Mouse (Mus musculus) thymus, adult 2 months (tissue): ENCODE measurements around the gene Arf1. TPM values are rescaled to one million over a fixed set of nuclear protein-coding genes. Genes with fewer than 3 reads are reported as not detected.

Source experiments
- DNase-seq: peaks from one replicate; pipeline ENCODE4 v3.0.0; 2021
- H3K27ac ChIP-seq: fragments of 200-500 bp; 2 replicates; pipeline ENCODE4 v1.5.1; 2012; ENCODE audit warnings: low read length, control low read depth; ENCODE audit not compliant: control insufficient read depth, insufficient read depth
- H3K27me3 ChIP-seq: fragments of 200-500 bp; 2 replicates; pipeline ENCODE4 v1.6.1; 2012; ENCODE audit warnings: mild to moderate bottlenecking, low read length, moderate library complexity, mixed read lengths; ENCODE audit not compliant: control insufficient read depth, insufficient read depth
- H3K36me3 ChIP-seq: fragments of 200-500 bp; 2 replicates; pipeline ENCODE4 v1.6.1; 2012; ENCODE audit warnings: mild to moderate bottlenecking, low read length, moderate library complexity; ENCODE audit not compliant: control insufficient read depth, insufficient read depth
- H3K4me1 ChIP-seq: fragments of 200-500 bp; replicated peaks from 2 replicates; pipeline ENCODE4 v1.6.1; 2012; ENCODE audit warnings: low read length; ENCODE audit not compliant: control insufficient read depth, insufficient read depth
- H3K4me3 ChIP-seq: fragments of 200-500 bp; 2 replicates; pipeline ENCODE4 v1.5.1; 2012; ENCODE audit warnings: mild to moderate bottlenecking, low read length, control low read depth, moderate library complexity; ENCODE audit not compliant: control insufficient read depth, insufficient read depth
- CTCF ChIP-seq: fragments of 200-500 bp; IDR thresholded peaks from 2 replicates; pipeline ENCODE4 v1.5.1; 2012; ENCODE audit warnings: mild to moderate bottlenecking, control low read depth, low read length, moderate library complexity, borderline replicate concordance; ENCODE audit not compliant: control insufficient read depth, poor library complexity, insufficient read depth; ENCODE audit errors: extremely low read depth
- POLR2A ChIP-seq: fragments of 200-500 bp; IDR thresholded peaks from 2 replicates; pipeline ENCODE4 v1.6.1; 2012; ENCODE audit warnings: mild to moderate bottlenecking, low read length, control low read depth, moderate library complexity; ENCODE audit not compliant: control insufficient read depth, poor library complexity, insufficient read depth; ENCODE audit errors: extremely low read depth
- WGBS: fragments of 180-500 bp; shearing (Covaris S2); methylation state at CpG from one replicate; pipeline ENCODE4 v1.1.7; 2018; 5-methylcytosine and 5-hydroxymethylcytosine counted together
- polyA plus RNA-seq: library from polyadenylated mRNA; depleted of rRNA; stranded (reverse); fragments of >200 nt; gene quantifications from 2 replicates; pipeline ENCODE4 v1.2.3, GENCODE M21; 2012

Gene Arf1
- polyA plus RNA-seq, 1 experiment, result 561 TPM

- DNase-seq, result no peak
- H3K4me3 ChIP-seq, result no peak overlapping the region
- H3K4me1 ChIP-seq, result peaks cover 5% of the 10 kb centered on the region
- H3K27me3 ChIP-seq, result no peaks in the 10 kb centered on the region
- TF ChIP-seq CTCF, result no peak
- TF ChIP-seq POLR2A, result no peak
- no peak overlapping the region for H3K27ac ChIP-seq
- H3K36me3 ChIP-seq, result no peaks in the 10 kb centered on the region
Observed at GRCm38 (mm10) chr11:59196230-59196629, 31.8 kb downstream of the Arf1 start.

- DNase-seq, result no peak
- Histone ChIP-seq H3K4me3 (peak within 1 kb of the TSS; percentile 71), H3K4me1 (peaks cover 7% of the 10 kb centered on the region), H3K27ac (peak within 1 kb of the TSS; percentile 30; the same call in 1 of the 2 replicates), H3K27me3 (no peaks in the 10 kb centered on the region), H3K36me3 (no peaks in the 10 kb centered on the region)
- WGBS, result 5% methylated on average over 16 of the region's 16 CpGs
- TF ChIP-seq CTCF (no peak), POLR2A (no peak)
Observed at GRCm38 (mm10) chr11:59192059-59192386, 36.0 kb downstream of the Arf1 start, which contains the start of gene Guk1. Gene Guk1 (minus strand): TSS chr11:59192212.

- peak; percentile 89 for DNase-seq
- Histone ChIP-seq H3K36me3 (no peaks in the 10 kb centered on the region), H3K27me3 (no peaks in the 10 kb centered on the region), H3K4me1 (peaks cover 7% of the 10 kb centered on the region), H3K4me3 (peak overlapping the region; percentile 71), H3K27ac (peak overlapping the region; percentile 23; the same call in 1 of the 2 replicates)
- TF ChIP-seq POLR2A, result peak; percentile 87
- no peak; the same call in 1 of the 2 replicates for TF ChIP-seq CTCF
- under 1% methylated on average over 59 of the region's 59 CpGs for WGBS
Observed at GRCm38 (mm10) chr11:59191231-59192058, 36.6 kb downstream of the Arf1 start.

GRCm38 (mm10) chr11:59187706-59188105, 40.4 kb downstream of the Arf1 start:
- TF ChIP-seq POLR2A, result no peak
- no peak for TF ChIP-seq CTCF
- Histone ChIP-seq H3K27ac (no peak overlapping the region), H3K4me1 (peaks cover 7% of the 10 kb centered on the region), H3K27me3 (no peaks in the 10 kb centered on the region), H3K36me3 (no peaks in the 10 kb centered on the region), H3K4me3 (no peak overlapping the region)
- WGBS, result 91% methylated on average over 6 of the region's 6 CpGs
- DNase-seq, result no peak

- DNase-seq, result no peak
- Histone ChIP-seq H3K27ac (no peak overlapping the region), H3K4me3 (no peak overlapping the region), H3K27me3 (no peaks in the 10 kb centered on the region), H3K36me3 (no peaks in the 10 kb centered on the region), H3K4me1 (no peaks in the 10 kb centered on the region)
- TF ChIP-seq CTCF, result no peak
- 91% methylated on average over 5 of the region's 5 CpGs for WGBS
Observed at GRCm38 (mm10) chr11:59185490-59185889, 42.6 kb downstream of the Arf1 start.

- DNase-seq, result no peak
- TF ChIP-seq CTCF (no peak), POLR2A (no peak)
- no peaks in the 10 kb centered on the region for H3K4me1 ChIP-seq
- WGBS, result 64% methylated on average over 3 of the region's 3 CpGs
- H3K4me3 ChIP-seq, result no peak overlapping the region
- H3K36me3 ChIP-seq, result no peaks in the 10 kb centered on the region
- no peak overlapping the region for H3K27ac ChIP-seq
- H3K27me3 ChIP-seq, result no peaks in the 10 kb centered on the region
Observed at GRCm38 (mm10) chr11:59183821-59184220, 44.2 kb downstream of the Arf1 start.

GRCm38 (mm10) chr11:59182864-59183331, 45.2 kb downstream of the Arf1 start, which contains the start of gene Gjc2:
Gene Gjc2 (minus strand): TSS chr11:59183213.
- Histone ChIP-seq H3K27ac (no peak within 1 kb of the TSS), H3K4me3 (no peak within 1 kb of the TSS), H3K27me3 (no peaks in the 10 kb centered on the region), H3K4me1 (no peaks in the 10 kb centered on the region), H3K36me3 (no peaks in the 10 kb centered on the region)
- DNase-seq, result no peak
- TF ChIP-seq CTCF (no peak), POLR2A (no peak)
- WGBS, result 85% methylated on average over 3 of the region's 3 CpGs
